Mouse (Mus musculus) olfactory bulb, adult 2 months (tissue): Measurements from ENCODE around the gene Dctn3. TPM values are rescaled to one million over a fixed set of nuclear protein-coding genes. Genes with fewer than 3 reads are reported as not detected.
A peak's percentile ranks its signal among the peaks of the same experiment; 100 is the strongest.

Experiments
- H3K27ac ChIP-seq: fragments of 200-500 bp; 2 replicates; pipeline ENCODE4 v1.5.1; 2012; ENCODE audit warnings: low read depth, low read length; ENCODE audit not compliant: insufficient read depth
- H3K4me1 ChIP-seq: fragments of 200-500 bp; 2 replicates; pipeline ENCODE4 v1.6.1; 2012; ENCODE audit warnings: low read length; ENCODE audit not compliant: control insufficient read depth, insufficient read depth
- H3K4me3 ChIP-seq: fragments of 200-500 bp; 2 replicates; pipeline ENCODE4 v1.5.1; 2012; ENCODE audit warnings: mild to moderate bottlenecking, low read depth, low read length, moderate library complexity; ENCODE audit not compliant: insufficient read depth
- CTCF ChIP-seq: fragments of 200-500 bp; IDR thresholded peaks from 2 replicates; pipeline ENCODE4 v1.5.1; 2012; ENCODE audit warnings: low read depth, mild to moderate bottlenecking, low read length, moderate library complexity; ENCODE audit not compliant: insufficient read depth
- POLR2A ChIP-seq: fragments of 200-500 bp; IDR thresholded peaks from 2 replicates; pipeline ENCODE4 v1.6.1; 2012; ENCODE audit warnings: mild to moderate bottlenecking, low read depth, low read length, moderate library complexity; ENCODE audit not compliant: insufficient read depth
- WGBS: fragments of 180-500 bp; shearing (Covaris S2); methylation state at CpG from one replicate; pipeline ENCODE4 v1.1.7; 2018; 5-methylcytosine and 5-hydroxymethylcytosine counted together
- polyA plus RNA-seq: library from polyadenylated mRNA; stranded (reverse); fragments of >200 nt; gene quantifications from 2 replicates; pipeline ENCODE4 v1.2.4, GENCODE M21; 2012; ENCODE audit warnings: low replicate concordance; ENCODE audit not compliant: missing spikeins, insufficient read depth, insufficient read length

Gene Dctn3
- polyA plus RNA-seq, 1 experiment = not detected

DNA sequence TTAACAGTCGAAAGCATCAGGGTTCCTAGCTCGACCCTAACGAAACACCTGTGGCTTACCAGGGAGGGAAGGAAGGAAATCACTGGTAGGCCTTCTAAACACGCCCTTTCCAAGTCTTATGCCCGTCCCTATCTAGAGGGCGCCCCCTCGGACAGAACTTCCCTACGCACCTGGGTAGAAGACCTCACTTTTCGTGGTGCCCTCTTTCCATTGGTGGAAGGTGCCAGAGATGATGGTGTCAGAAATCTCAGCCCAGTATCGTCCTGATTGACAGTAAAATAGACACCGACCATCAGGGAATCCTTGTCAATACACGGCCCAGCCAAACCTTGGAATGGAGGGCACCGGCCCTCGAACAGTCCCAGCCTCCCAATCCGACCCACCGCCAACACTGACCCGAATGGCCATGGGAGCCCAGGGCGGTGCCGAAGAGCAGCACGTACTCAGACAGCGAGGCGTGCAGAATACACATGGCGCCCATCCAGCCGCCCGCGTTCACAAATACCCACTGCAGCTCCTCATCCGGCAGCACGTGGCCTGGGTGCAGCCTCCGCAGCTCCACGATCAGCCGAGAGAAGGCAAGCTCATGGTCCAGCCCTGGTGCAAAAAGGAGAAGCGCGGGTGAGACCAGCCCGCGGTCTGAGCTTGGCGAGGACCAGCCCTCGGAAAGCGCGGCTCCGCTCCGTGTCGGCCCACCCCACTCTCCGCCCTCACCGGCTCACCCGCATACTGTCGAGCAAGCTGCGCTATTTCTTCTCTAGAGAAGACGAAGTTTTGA is 17.6 kb upstream of the Dctn3 start:
- peak; percentile 30; the same call in 1 of the 2 replicates for TF ChIP-seq CTCF
- no peak for TF ChIP-seq POLR2A
- Histone ChIP-seq H3K27ac (peak overlapping the region; percentile 41; the same call in 1 of the 2 replicates), H3K4me3 (peak overlapping the region; percentile 77), H3K4me1 (peaks cover 5% of the 10 kb centered on the region)
- WGBS = 1% methylated on average over 48 of the region's 48 CpGs

DNA sequence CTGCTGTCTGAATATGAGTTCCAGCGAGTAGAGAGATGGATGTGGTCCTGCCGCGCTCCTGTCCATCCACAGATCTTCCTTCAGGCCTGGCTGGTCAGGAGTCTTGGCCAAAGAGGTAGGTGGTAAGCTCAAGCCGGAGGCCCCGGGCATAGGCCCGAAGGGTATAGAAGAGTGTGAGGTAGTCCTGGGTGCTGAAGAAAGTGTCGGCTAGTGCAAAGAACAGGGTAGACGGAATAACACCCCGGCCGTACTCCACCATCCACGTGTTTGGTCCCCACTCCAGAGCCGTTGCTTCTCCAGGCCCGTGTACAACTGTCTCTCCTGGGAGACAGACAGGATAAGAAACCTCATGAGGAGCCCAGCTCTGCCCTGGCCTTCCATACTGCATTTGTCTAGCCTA is 16.3 kb upstream of the Dctn3 start:
- Histone ChIP-seq H3K4me1 (peaks cover 5% of the 10 kb centered on the region), H3K4me3 (no peak overlapping the region), H3K27ac (no peak overlapping the region)
- 93% methylated on average over 13 of the region's 13 CpGs for WGBS
- TF ChIP-seq CTCF = no peak
- no peak for TF ChIP-seq POLR2A

DNA sequence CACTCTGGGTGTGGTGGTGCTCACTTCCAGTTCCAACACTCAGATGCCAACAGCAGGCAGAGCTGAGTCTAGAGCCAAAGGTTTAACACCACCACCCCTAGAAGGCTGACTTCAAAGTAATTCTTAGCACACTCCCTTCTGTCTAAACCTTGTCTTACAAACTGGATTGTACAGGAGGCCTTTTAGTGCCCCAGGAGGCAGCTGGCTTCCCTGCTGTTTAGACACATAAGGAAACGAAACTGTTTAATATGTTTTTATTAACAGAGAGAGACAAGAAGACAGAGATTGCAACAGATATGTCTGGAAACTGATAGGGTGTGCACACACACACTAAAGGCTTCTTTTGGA is 15.3 kb upstream of the Dctn3 start:
- Histone ChIP-seq H3K27ac (no peak overlapping the region), H3K4me1 (peaks cover 5% of the 10 kb centered on the region), H3K4me3 (no peak overlapping the region)
- 76% methylated on average over 1 of the region's 1 CpGs for WGBS
- TF ChIP-seq CTCF (no peak), POLR2A (no peak)

DNA sequence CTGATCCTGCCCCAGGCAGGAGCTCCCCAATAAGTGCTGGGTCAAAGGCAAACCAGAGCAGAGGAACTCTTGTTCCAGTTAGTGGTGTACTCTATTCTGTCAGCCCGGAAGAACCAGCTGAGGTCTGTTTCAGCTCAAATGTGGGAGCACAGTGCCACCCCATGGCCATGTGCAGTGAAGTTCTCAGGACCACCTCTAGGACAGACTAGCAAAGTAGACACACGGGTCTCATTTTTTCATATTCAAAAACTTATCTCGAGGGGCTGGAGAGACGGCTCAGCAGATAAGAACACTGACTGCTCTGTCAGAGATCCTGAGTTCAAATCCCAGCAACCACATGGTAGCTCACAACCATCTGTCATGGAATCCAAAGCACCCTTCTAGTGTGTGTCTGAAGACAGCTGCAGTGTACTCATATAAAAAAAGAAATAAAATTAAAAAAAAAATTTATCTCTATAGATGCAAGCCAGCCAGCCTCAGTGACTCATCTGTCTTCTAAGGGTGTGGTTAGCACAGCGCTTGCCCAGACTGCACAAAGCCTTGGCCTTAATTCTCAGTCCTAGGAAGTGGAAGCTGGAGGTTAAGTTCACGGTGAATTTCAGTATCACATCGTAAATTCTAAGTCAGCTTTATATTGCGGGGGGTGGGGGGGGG is 14.8 kb upstream of the Dctn3 start:
- TF ChIP-seq POLR2A = no peak
- peak; percentile 52 for TF ChIP-seq CTCF
- H3K27ac ChIP-seq = no peak overlapping the region
- 43% methylated on average over 8 of the region's 8 CpGs for WGBS
- no peak overlapping the region for H3K4me3 ChIP-seq
- peaks cover 5% of the 10 kb centered on the region for H3K4me1 ChIP-seq

DNA sequence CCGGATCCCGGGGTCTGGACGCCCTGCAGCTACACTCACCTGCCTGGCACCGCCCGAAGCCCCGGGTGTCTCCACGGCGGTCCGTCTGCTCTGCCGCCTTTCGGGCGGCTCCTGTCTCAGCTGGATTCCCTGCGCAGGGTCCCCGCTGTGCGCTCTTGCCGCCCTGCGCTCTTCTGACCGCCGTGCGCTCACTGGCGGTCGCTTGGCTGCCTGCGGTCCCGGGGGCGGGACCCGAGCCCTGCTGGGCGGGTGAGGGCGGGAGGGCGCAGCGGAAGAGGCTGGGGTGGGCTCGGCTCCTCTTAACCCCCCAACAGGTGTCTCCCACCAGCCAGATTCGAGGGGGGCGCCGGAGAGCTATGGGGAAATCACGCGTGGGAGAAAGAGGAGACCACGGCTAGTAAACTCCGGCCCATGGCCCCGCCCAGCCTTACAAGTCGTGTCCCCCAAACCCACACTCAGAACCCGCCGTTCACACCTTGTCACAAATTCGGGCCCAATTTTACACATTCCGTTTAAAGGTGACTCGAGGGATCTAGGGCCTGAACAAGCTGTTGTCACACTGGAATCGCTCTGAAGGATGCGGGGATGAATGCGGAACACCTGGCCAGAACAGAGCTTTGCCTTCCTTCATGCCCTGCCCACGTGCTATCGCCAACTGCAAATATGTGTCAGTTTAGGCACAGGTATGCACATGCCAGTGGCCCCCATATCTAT is 8.2 kb upstream of the Dctn3 start, which contains the start of gene Arid3c:
Arid3c (minus strand) TSS at position 91 of the 714 bp plus-strand sequence.
- WGBS = 1% methylated on average over 50 of the region's 50 CpGs
- TF ChIP-seq POLR2A (no peak), CTCF (no peak)
- Histone ChIP-seq H3K4me1 (peaks cover 11% of the 10 kb centered on the region), H3K4me3 (peak within 1 kb of the TSS; percentile 24), H3K27ac (no peak within 1 kb of the TSS)

DNA sequence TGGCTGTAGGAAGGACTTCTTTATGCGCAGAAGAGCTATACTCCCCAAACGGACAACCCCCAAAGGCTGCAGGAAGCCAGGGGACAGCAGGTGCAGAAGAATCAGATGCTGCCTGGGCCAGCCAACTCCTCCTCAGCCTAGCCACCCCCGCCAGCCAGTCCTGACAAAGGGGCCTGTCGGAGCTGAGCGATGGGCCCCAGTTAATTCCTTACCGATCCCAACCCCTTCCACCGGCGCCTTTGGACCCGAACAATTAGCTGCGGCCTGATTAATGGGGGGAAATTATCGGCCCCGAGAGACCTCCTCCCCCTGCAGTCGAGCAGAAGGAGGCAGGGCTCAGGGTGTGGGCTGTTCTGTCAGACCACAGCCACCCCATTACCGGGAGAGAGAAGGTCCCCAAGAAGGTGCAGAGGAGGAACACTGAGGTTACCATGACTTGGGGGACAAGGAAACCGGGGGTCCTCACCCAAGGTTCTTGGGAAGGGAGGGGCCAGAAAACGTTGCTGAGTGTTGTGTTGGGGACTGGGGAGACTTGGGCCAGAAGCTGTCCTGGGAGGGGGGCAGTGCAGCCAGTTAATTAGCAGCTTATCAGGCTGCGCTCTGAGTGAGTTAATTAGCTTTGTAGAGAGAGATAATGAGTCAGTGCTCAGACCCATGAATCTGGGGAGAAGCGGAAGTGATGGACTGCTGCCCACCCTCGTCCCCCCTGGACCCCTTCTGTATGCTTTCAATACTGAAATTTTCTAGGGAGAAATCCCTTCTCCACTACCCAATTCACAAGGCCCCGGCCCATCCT is 4.1 kb upstream of the Dctn3 start:
- TF ChIP-seq CTCF (no peak), POLR2A (no peak)
- no peak overlapping the region for H3K27ac ChIP-seq
- peaks cover 11% of the 10 kb centered on the region for H3K4me1 ChIP-seq
- 20% methylated on average over 20 of the region's 20 CpGs for WGBS
- H3K4me3 ChIP-seq = no peak overlapping the region

DNA sequence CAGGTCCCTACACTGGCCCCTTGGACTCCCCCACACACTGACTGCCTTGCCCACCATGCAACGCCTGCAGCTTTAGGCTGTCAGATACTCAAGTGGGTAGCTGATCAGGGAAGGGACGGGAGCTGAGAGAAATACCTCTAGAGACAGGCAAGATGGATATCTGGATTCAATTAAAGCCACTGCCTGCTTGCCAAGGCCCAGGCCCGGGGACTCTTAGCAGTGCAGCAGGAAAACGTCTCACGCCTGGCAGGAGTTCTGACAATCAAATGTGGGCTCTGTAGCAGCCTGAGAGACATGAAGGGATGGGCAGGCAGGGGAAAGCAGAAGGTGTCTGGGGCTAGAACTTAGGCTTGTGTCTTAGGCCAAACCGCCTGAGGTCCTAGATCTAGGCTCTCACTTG is 6.1 kb downstream of the Dctn3 start:
- Histone ChIP-seq H3K4me3 (no peak overlapping the region), H3K27ac (no peak overlapping the region), H3K4me1 (peaks cover 9% of the 10 kb centered on the region)
- 69% methylated on average over 6 of the region's 6 CpGs for WGBS
- TF ChIP-seq CTCF = no peak
- no peak for TF ChIP-seq POLR2A

DNA sequence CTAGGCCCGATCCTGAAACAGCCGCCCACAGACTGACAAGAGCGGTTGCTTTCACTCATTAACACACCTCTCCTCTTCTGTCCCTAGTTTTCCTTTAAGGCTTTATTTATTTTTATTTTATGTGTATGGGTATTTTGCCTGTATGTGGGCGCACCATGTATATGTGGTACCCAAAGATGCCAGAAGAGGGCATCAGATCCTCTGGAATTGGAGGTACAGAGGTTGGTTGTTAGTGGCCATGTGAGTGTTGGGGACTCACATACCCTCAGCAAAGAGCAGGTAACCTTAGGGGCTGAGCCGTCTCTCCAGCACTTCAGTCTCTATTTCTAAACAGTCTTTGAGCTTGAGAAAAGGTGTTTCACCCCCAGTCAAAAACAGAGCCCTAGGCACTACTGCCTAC is 7.4 kb downstream of the Dctn3 start:
- no peak overlapping the region for H3K27ac ChIP-seq
- 73% methylated on average over 5 of the region's 5 CpGs for WGBS
- H3K4me3 ChIP-seq = no peak overlapping the region
- TF ChIP-seq POLR2A = no peak
- no peak for TF ChIP-seq CTCF
- peaks cover 12% of the 10 kb centered on the region for H3K4me1 ChIP-seq
